Mouse (Mus musculus): ENCODE measurements around the gene Wfdc13. TPM values are rescaled to one million over a fixed set of nuclear protein-coding genes. Genes with fewer than 3 reads are reported as not detected.
"Not testable (repeated sequence)": the region's sequence is repeated elsewhere in the genome, so short reads cannot be mapped to it uniquely, and the experiment has no call there.

Gene Wfdc13
- polyA plus RNA-seq, 1 experiment from 2014 or later = 0.93 TPM

DNA sequence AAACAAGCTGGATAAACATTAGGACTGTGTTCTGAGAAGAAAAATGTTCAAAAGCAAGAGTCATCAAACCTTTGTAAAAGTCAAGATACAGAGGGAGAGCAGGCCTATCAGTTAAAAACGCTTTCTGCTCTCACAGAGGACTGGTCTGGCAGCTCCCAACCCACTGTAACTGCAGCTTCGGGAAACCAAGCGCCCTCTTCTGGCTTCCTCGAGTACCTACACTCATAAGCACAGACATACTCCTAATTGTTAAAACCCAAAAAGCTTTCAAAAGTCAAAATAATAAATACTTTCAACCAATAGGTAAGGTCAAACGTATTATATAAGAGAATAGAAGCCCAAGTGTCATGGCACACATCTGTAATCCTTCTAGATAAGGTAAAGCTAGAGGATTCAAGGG lies 19.3 kb downstream of the Wfdc13 start:
- 75% methylated on average over 5 of the region's 5 CpGs for WGBS
- ATAC-seq (ENCODE audit: low FRiP score, low TSS enrichment) = no peak
- H3K27me3 ChIP-seq (ENCODE audit: control insufficient read depth, insufficient read depth, low read length) = no peaks in the 10 kb centered on the region
- no peak overlapping the region for H3K4me3 ChIP-seq (ENCODE audit: low read length)
- H3K9ac ChIP-seq (ENCODE audit: low read depth, low read length) = no peak overlapping the region
- H3K9me3 ChIP-seq (ENCODE audit: control insufficient read depth, low read length) = no peaks in the 10 kb centered on the region
- no peaks in the 10 kb centered on the region for H3K36me3 ChIP-seq (ENCODE audit: control insufficient read depth, insufficient read depth, low read length)
- H3K27ac ChIP-seq (ENCODE audit: low read depth, low read length) = no peak overlapping the region
- no peaks in the 10 kb centered on the region for H3K4me1 ChIP-seq (ENCODE audit: control insufficient read depth, insufficient read depth, low read length)
- no peak overlapping the region for H3K4me2 ChIP-seq (replicated peaks; ENCODE audit: low read depth, low read length)

DNA sequence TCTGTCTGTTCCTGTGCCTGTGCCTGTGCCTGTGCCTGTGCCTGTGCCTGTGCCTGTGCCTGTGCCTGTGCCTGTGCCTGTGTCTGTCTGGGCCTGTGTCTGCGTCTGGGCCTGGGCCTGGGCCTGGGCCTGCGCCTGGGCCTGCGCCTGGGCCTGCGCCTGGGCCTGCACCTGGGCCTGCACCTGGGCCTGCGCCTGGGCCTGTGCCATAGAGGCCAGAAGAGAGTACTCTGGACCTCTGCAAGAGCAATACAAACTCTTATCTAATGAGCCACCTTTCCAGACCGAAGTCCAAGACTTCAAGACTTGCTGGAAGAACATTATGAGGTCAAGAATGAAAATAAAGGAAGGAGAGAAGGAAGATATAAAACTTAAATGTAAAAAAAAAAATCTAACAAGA lies 20.4 kb downstream of the Wfdc13 start:
- no peaks in the 10 kb centered on the region for H3K9me3 ChIP-seq (ENCODE audit: control insufficient read depth, low read length)
- WGBS = 95% methylated on average over 6 of the region's 6 CpGs
- no peaks in the 10 kb centered on the region for H3K4me1 ChIP-seq (ENCODE audit: control insufficient read depth, insufficient read depth, low read length)
- H3K36me3 ChIP-seq (ENCODE audit: control insufficient read depth, insufficient read depth, low read length) = no peaks in the 10 kb centered on the region
- no peak overlapping the region for H3K9ac ChIP-seq (ENCODE audit: low read depth, low read length)
- no peaks in the 10 kb centered on the region for H3K27me3 ChIP-seq (ENCODE audit: control insufficient read depth, insufficient read depth, low read length)
- no peak for ATAC-seq (ENCODE audit: low FRiP score, low TSS enrichment)
- no peak overlapping the region for H3K27ac ChIP-seq (ENCODE audit: low read depth, low read length)
- H3K4me2 ChIP-seq (replicated peaks; ENCODE audit: low read depth, low read length) = no peak overlapping the region
- H3K4me3 ChIP-seq (ENCODE audit: low read length) = no peak overlapping the region

GRCm38 (mm10) chr2:164705991-164706390 lies 21.1 kb downstream of the Wfdc13 start:
- Histone ChIP-seq H3K4me3 (ENCODE audit: low read length) (no peak overlapping the region), H3K9me3 (ENCODE audit: control insufficient read depth, low read length) (no peaks in the 10 kb centered on the region), H3K27ac (ENCODE audit: low read depth, low read length) (no peak overlapping the region), H3K27me3 (ENCODE audit: control insufficient read depth, insufficient read depth, low read length) (no peaks in the 10 kb centered on the region), H3K4me1 (ENCODE audit: control insufficient read depth, insufficient read depth, low read length) (no peaks in the 10 kb centered on the region), H3K9ac (ENCODE audit: low read depth, low read length) (no peak overlapping the region), H3K36me3 (ENCODE audit: control insufficient read depth, insufficient read depth, low read length) (no peaks in the 10 kb centered on the region), H3K4me2 (replicated peaks; ENCODE audit: low read depth, low read length) (no peak overlapping the region)
- no peak for ATAC-seq (ENCODE audit: low FRiP score, low TSS enrichment)
- 89% methylated on average over 14 of the region's 14 CpGs for WGBS

- no peak for ATAC-seq (ENCODE audit: low FRiP score, low TSS enrichment)
These were observed 30.1 kb downstream of the Wfdc13 start, which contains the start of gene Spint5 for GRCm38 (mm10) chr2:164715005-164715404. Spint5 (plus strand) TSS chr2:164715305.

GRCm38 (mm10) chr2:164716194-164716786 lies 31.4 kb downstream of the Wfdc13 start:
- H3K4me2 ChIP-seq (replicated peaks; ENCODE audit: low read depth, low read length); H3K27me3 ChIP-seq (ENCODE audit: control insufficient read depth, insufficient read depth, low read length); H3K27ac ChIP-seq (ENCODE audit: low read depth, low read length); H3K9ac ChIP-seq (ENCODE audit: low read depth, low read length); H3K36me3 ChIP-seq (ENCODE audit: control insufficient read depth, insufficient read depth, low read length); H3K9me3 ChIP-seq (ENCODE audit: control insufficient read depth, low read length); H3K4me1 ChIP-seq (ENCODE audit: control insufficient read depth, insufficient read depth, low read length); H3K4me3 ChIP-seq (ENCODE audit: low read length); ATAC-seq (ENCODE audit: low FRiP score, low TSS enrichment): not testable (repeated sequence)
- 88% methylated on average over 20 of the region's 23 CpGs for WGBS

More at GRCm38 (mm10) chr2:164715005-164715404, 30.1 kb downstream of the Wfdc13 start, which contains the start of gene Spint5:
- Histone ChIP-seq H3K9me3 (ENCODE audit: control insufficient read depth, low read length) (no peaks in the 10 kb centered on the region), H3K27me3 (ENCODE audit: control insufficient read depth, insufficient read depth, low read length) (no peaks in the 10 kb centered on the region), H3K4me3 (ENCODE audit: low read length) (no peak within 1 kb of the TSS), H3K27ac (ENCODE audit: low read depth, low read length) (no peak within 1 kb of the TSS), H3K4me2 (replicated peaks; ENCODE audit: low read depth, low read length) (no peak within 1 kb of the TSS), H3K36me3 (ENCODE audit: control insufficient read depth, insufficient read depth, low read length) (no peaks in the 10 kb centered on the region), H3K4me1 (ENCODE audit: control insufficient read depth, insufficient read depth, low read length) (no peaks in the 10 kb centered on the region), H3K9ac (ENCODE audit: low read depth, low read length) (no peak within 1 kb of the TSS)
- WGBS = 82% methylated on average over 6 of the region's 6 CpGs

DNA sequence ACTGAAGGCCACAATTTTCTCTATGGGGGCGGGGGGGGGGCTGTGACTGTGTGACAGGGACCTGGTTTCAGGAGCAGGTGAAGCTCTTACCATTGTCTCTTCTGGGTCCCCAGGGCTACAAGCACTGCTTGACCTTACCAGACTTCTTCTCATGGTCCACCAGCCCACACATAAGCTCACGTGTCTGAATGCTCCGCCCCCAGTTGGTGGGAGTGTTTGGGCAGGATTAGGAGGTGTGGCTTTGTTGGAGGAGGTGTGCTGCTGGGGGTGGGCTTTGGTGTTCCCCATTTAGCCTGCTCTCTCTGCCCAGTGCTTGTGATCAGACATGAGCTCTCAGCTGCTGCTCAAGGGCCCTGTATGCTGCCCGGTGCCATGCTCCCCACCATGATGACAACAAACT lies 38.4 kb downstream of the Wfdc13 start:
- Histone ChIP-seq H3K4me2 (replicated peaks; ENCODE audit: low read depth, low read length) (no peak overlapping the region), H3K9me3 (ENCODE audit: control insufficient read depth, low read length) (no peaks in the 10 kb centered on the region), H3K36me3 (ENCODE audit: control insufficient read depth, insufficient read depth, low read length) (no peaks in the 10 kb centered on the region), H3K4me3 (ENCODE audit: low read length) (no peak overlapping the region), H3K27me3 (ENCODE audit: control insufficient read depth, insufficient read depth, low read length) (no peaks in the 10 kb centered on the region), H3K4me1 (ENCODE audit: control insufficient read depth, insufficient read depth, low read length) (no peaks in the 10 kb centered on the region), H3K9ac (ENCODE audit: low read depth, low read length) (no peak overlapping the region), H3K27ac (ENCODE audit: low read depth, low read length) (no peak overlapping the region)
- WGBS = 72% methylated on average over 4 of the region's 4 CpGs
- no peak for ATAC-seq (ENCODE audit: low FRiP score, low TSS enrichment)

- Histone ChIP-seq H3K27me3 (ENCODE audit: control insufficient read depth, insufficient read depth, low read length) (no peaks in the 10 kb centered on the region), H3K4me1 (ENCODE audit: control insufficient read depth, insufficient read depth, low read length) (no peaks in the 10 kb centered on the region), H3K4me2 (replicated peaks; ENCODE audit: low read depth, low read length) (no peak overlapping the region), H3K9ac (ENCODE audit: low read depth, low read length) (no peak overlapping the region), H3K36me3 (ENCODE audit: control insufficient read depth, insufficient read depth, low read length) (no peaks in the 10 kb centered on the region), H3K27ac (ENCODE audit: low read depth, low read length) (no peak overlapping the region), H3K4me3 (ENCODE audit: low read length) (no peak overlapping the region), H3K9me3 (ENCODE audit: control insufficient read depth, low read length) (no peaks in the 10 kb centered on the region)
- ATAC-seq (ENCODE audit: low FRiP score, low TSS enrichment) = peak; percentile 73; the same call in 1 of the 2 replicates
- 25% methylated on average over 6 of the region's 6 CpGs for WGBS
These were observed 41.1 kb downstream of the Wfdc13 start for GRCm38 (mm10) chr2:164725895-164726619.

GRCm38 (mm10) chr2:164731719-164732118 lies 46.8 kb downstream of the Wfdc13 start:
- Histone ChIP-seq H3K4me3 (ENCODE audit: low read length) (no peak overlapping the region), H3K4me2 (replicated peaks; ENCODE audit: low read depth, low read length) (no peak overlapping the region), H3K27ac (ENCODE audit: low read depth, low read length) (no peak overlapping the region), H3K27me3 (ENCODE audit: control insufficient read depth, insufficient read depth, low read length) (no peaks in the 10 kb centered on the region), H3K9ac (ENCODE audit: low read depth, low read length) (no peak overlapping the region), H3K36me3 (ENCODE audit: control insufficient read depth, insufficient read depth, low read length) (no peaks in the 10 kb centered on the region), H3K9me3 (ENCODE audit: control insufficient read depth, low read length) (no peaks in the 10 kb centered on the region), H3K4me1 (ENCODE audit: control insufficient read depth, insufficient read depth, low read length) (no peaks in the 10 kb centered on the region)
- WGBS = 74% methylated on average over 5 of the region's 5 CpGs
- no peak for ATAC-seq (ENCODE audit: low FRiP score, low TSS enrichment)

GRCm38 (mm10) chr2:164733259-164733658 lies 48.4 kb downstream of the Wfdc13 start:
- H3K27ac ChIP-seq (ENCODE audit: low read depth, low read length) = no peak overlapping the region
- no peaks in the 10 kb centered on the region for H3K36me3 ChIP-seq (ENCODE audit: control insufficient read depth, insufficient read depth, low read length)
- H3K9me3 ChIP-seq (ENCODE audit: control insufficient read depth, low read length) = no peaks in the 10 kb centered on the region
- 88% methylated on average over 2 of the region's 2 CpGs for WGBS
- no peak overlapping the region for H3K4me2 ChIP-seq (replicated peaks; ENCODE audit: low read depth, low read length)
- H3K27me3 ChIP-seq (ENCODE audit: control insufficient read depth, insufficient read depth, low read length) = no peaks in the 10 kb centered on the region
- H3K4me3 ChIP-seq (ENCODE audit: low read length) = no peak overlapping the region
- H3K4me1 ChIP-seq (ENCODE audit: control insufficient read depth, insufficient read depth, low read length) = no peaks in the 10 kb centered on the region
- H3K9ac ChIP-seq (ENCODE audit: low read depth, low read length) = no peak overlapping the region
- no peak for ATAC-seq (ENCODE audit: low FRiP score, low TSS enrichment)
